Mouse (Mus musculus) lung, adult 2 months (tissue): ENCODE measurements around the gene Glrp1.

Experiments used
- CTCF ChIP-seq: fragments of 200-500 bp; IDR thresholded peaks from 2 replicates; pipeline ENCODE4 v1.5.1; 2011; ENCODE audit warnings: mild to moderate bottlenecking, low read length, control low read depth; ENCODE audit not compliant: insufficient read depth
- POLR2A ChIP-seq: fragments of 200-500 bp; IDR thresholded peaks from 2 replicates; pipeline ENCODE4 v1.6.1; 2011; ENCODE audit warnings: low read depth, mild to moderate bottlenecking, control low read depth, low read length, borderline replicate concordance; ENCODE audit errors: extremely low read depth

DNA sequence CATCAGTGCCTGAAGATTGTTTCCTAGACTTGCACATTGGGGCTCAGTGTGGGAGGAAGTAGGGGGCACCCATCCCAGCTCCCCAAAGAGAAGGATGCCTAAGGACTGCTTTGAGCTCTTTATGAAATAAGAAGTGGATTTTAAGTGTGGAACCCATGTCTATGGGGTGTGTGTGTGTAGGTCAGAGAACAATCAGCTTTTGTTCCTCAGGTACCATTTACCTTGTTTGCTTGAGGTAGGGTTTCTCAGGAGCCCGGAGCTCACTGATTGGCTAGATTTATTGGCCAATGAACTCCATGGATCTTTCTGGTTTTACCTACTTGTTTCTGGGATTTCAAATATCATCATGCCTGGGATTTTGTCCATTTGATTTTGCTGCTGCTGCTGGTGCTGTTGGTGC lies 7.0 kb downstream of the Glrp1 start:
- TF ChIP-seq CTCF (no peak), POLR2A (no peak)
